Mouse (Mus musculus) G1E (cell line): ENCODE measurements around the gene Fam186b. TPM values are rescaled to one million over a fixed set of nuclear protein-coding genes. Genes with fewer than 3 reads are reported as not detected.

ENCODE experiments used
- ATAC-seq: 2 replicates; pipeline ENCODE4 v1.8.0; 2016; ENCODE audit warnings: mild to moderate bottlenecking; ENCODE audit not compliant: insufficient number of reproducible peaks, poor library complexity, low FRiP score, severe bottlenecking; ENCODE audit errors: extremely low read depth
- DNase-seq: peaks from one replicate; pipeline ENCODE4 v3.0.0; 2012; ENCODE audit warnings: low spot score
- H3K27me3 ChIP-seq: 2 replicates; pipeline ENCODE4 v1.6.1; 2012; ENCODE audit warnings: mild to moderate bottlenecking, low read length, inconsistent platforms; ENCODE audit not compliant: insufficient read depth
- H3K36me3 ChIP-seq: replicated peaks from 2 replicates; pipeline ENCODE3; 2012; ENCODE audit warnings: mild to moderate bottlenecking, inconsistent platforms
- H3K4me1 ChIP-seq: 2 replicates; pipeline ENCODE4 v1.6.1; 2012; ENCODE audit warnings: low read depth, low read length, inconsistent platforms, mixed read lengths; ENCODE audit not compliant: insufficient read depth
- H3K4me3 ChIP-seq: 2 replicates; pipeline ENCODE4 v1.5.1; 2012; ENCODE audit warnings: low read depth, mild to moderate bottlenecking, inconsistent platforms, low read length, moderate library complexity, mixed read lengths
- H3K9me3 ChIP-seq: replicated peaks from 2 replicates; pipeline ENCODE4 v1.6.1; 2012; ENCODE audit warnings: inconsistent platforms
- CTCF ChIP-seq: IDR thresholded peaks from 2 replicates; pipeline ENCODE4 v1.5.1; 2012; ENCODE audit warnings: low read depth, low read length, inconsistent platforms, mixed read lengths
- GATA1 ChIP-seq: IDR thresholded peaks from 2 replicates; pipeline ENCODE4 v1.6.1; 2012; ENCODE audit warnings: borderline replicate concordance, low read length, inconsistent platforms, mixed read lengths
- GATA2 ChIP-seq: IDR thresholded peaks from 2 replicates; pipeline ENCODE4 v1.6.1; 2012; ENCODE audit warnings: low read depth, low read length, inconsistent platforms, borderline replicate concordance
- POLR2AphosphoS5 ChIP-seq: IDR thresholded peaks from 2 replicates; pipeline ENCODE4 v1.6.1; 2012; ENCODE audit warnings: low read depth, low read length, inconsistent platforms; ENCODE audit not compliant: insufficient replicate concordance
- TAL1 ChIP-seq: conservative IDR thresholded peaks from 2 replicates; pipeline ENCODE4 v1.6.1; 2012; ENCODE audit warnings: low read depth, low read length, inconsistent platforms, mixed read lengths
- polyA plus RNA-seq: library from polyadenylated mRNA; stranded (reverse); fragments of >175 nt; gene quantifications from 2 replicates; pipeline ENCODE4 v1.2.3, GENCODE M21; 2012
- total RNA-seq, 2 experiments: library from RNA; stranded (forward) in 1 of 2; stranded (reverse) in 1 of 2; fragments of 200-1000 nt in 1 of 2; fragments of >200 nt in 1 of 2; fragmentation: Nextera tagmentation in 1 of 2; gene quantifications; 2 replicates each; pipeline ENCODE4 v1.2.3; 2014 to 2017

Fam186b gene
- total and polyA plus RNA-seq, 3 experiments: not detected

- Histone ChIP-seq H3K27me3 (peaks cover 22% of the 10 kb centered on the region; the same call in 1 of the 2 replicates), H3K4me3 (no peak overlapping the region), H3K36me3 (no peaks in the 10 kb centered on the region), H3K9me3 (no peaks in the 10 kb centered on the region), H3K4me1 (no peaks in the 10 kb centered on the region)
- no peak for DNase-seq
- no peak for ATAC-seq
- TF ChIP-seq GATA2 (no peak), CTCF (no peak), POLR2AphosphoS5 (no peak), GATA1 (no peak), TAL1 (no peak)
Measured at GRCm38 (mm10) chr15:99234326-99235010, 61.2 kb downstream of the Fam186b start.

GRCm38 (mm10) chr15:99233719-99234118 is 62.0 kb downstream of the Fam186b start:
- H3K4me1 ChIP-seq: no peaks in the 10 kb centered on the region
- H3K36me3 ChIP-seq: no peaks in the 10 kb centered on the region
- TF ChIP-seq POLR2AphosphoS5 (no peak), CTCF (no peak), TAL1 (no peak), GATA1 (no peak), GATA2 (no peak)
- DNase-seq (no peak), ATAC-seq (no peak)
- H3K4me3 ChIP-seq: no peak overlapping the region
- H3K27me3 ChIP-seq: peaks cover 26% of the 10 kb centered on the region
- no peaks in the 10 kb centered on the region for H3K9me3 ChIP-seq

GRCm38 (mm10) chr15:99231998-99232397 is 63.7 kb downstream of the Fam186b start:
- H3K4me1 ChIP-seq: no peaks in the 10 kb centered on the region
- ATAC-seq (no peak), DNase-seq (no peak)
- H3K9me3 ChIP-seq: no peaks in the 10 kb centered on the region
- no peaks in the 10 kb centered on the region for H3K36me3 ChIP-seq
- H3K4me3 ChIP-seq: no peak overlapping the region
- TF ChIP-seq TAL1 (no peak), POLR2AphosphoS5 (no peak), GATA2 (no peak), CTCF (no peak), GATA1 (no peak)
- peaks cover 27% of the 10 kb centered on the region for H3K27me3 ChIP-seq

- Histone ChIP-seq H3K36me3 (no peaks in the 10 kb centered on the region), H3K9me3 (no peaks in the 10 kb centered on the region), H3K4me3 (no peak overlapping the region), H3K4me1 (no peaks in the 10 kb centered on the region), H3K27me3 (peaks cover 59% of the 10 kb centered on the region)
- TF ChIP-seq POLR2AphosphoS5 (no peak), CTCF (no peak), TAL1 (no peak)
- ATAC-seq (no peak), DNase-seq (no peak)
Measured at GRCm38 (mm10) chr15:99226090-99226489, 69.6 kb downstream of the Fam186b start.

GRCm38 (mm10) chr15:99225081-99225810 is 70.4 kb downstream of the Fam186b start:
- no peak overlapping the region for H3K4me3 ChIP-seq

GRCm38 (mm10) chr15:99224208-99224911 is 71.3 kb downstream of the Fam186b start, which contains the start of gene Kcnh3:
Gene Kcnh3, plus strand, starts transcription at chr15:99224861.
- H3K27me3 ChIP-seq: peaks cover 65% of the 10 kb centered on the region
- ATAC-seq: no peak

More at GRCm38 (mm10) chr15:99225081-99225810, 70.4 kb downstream of the Fam186b start:
- no peak for TF ChIP-seq POLR2AphosphoS5
- TF ChIP-seq GATA2: no peak
- TF ChIP-seq CTCF: no peak
- TF ChIP-seq GATA1: no peak
- no peak for TF ChIP-seq TAL1
- no peaks in the 10 kb centered on the region for H3K36me3 ChIP-seq
- DNase-seq (no peak), ATAC-seq (no peak)
- no peaks in the 10 kb centered on the region for H3K4me1 ChIP-seq
- H3K27me3 ChIP-seq: peaks cover 58% of the 10 kb centered on the region
- H3K9me3 ChIP-seq: no peaks in the 10 kb centered on the region

More at GRCm38 (mm10) chr15:99224208-99224911, 71.3 kb downstream of the Fam186b start, which contains the start of gene Kcnh3:
- H3K4me3 ChIP-seq: no peak within 1 kb of the TSS; the same call in 1 of the 2 replicates
- H3K9me3 ChIP-seq: no peaks in the 10 kb centered on the region
- TF ChIP-seq POLR2AphosphoS5: no peak
- no peak for TF ChIP-seq TAL1
- TF ChIP-seq CTCF: no peak
- TF ChIP-seq GATA2: no peak
- no peak for TF ChIP-seq GATA1
- H3K4me1 ChIP-seq: no peaks in the 10 kb centered on the region
- no peaks in the 10 kb centered on the region for H3K36me3 ChIP-seq
- DNase-seq: no peak
